ENCODE assay signal across 9 mouse cellular contexts in genomic region chr7:100965079-100965478, GRCm38 (mm10). TPM values are rescaled to one million over a fixed set of nuclear protein-coding genes. Genes with fewer than 3 reads are reported as not detected.
DNase-seq lines count a peak whose midpoint lies in the region; ATAC-seq and TF ChIP-seq lines count a peak whose summit lies in the region.
"Had no signal": no experiment of that assay in that cellular context is flagged by ENCODE, and none has a peak within 500 bp of the region (broad histone marks: within the 10 kb centered on the region; RNA-seq: fewer than 3 reads in every experiment).

No protein-coding gene starts in this region.

- H3K27ac ChIP-seq in forebrain, embryonic 10.5 days = no peak overlapping the region
- no peak overlapping the region for H3K27ac ChIP-seq in forebrain, embryonic 13.5 days
- H3K27ac ChIP-seq in spleen, adult 2 months (ENCODE audit: insufficient read depth, low read length) = no peak overlapping the region
- H3K27ac ChIP-seq in embryonic facial prominence, embryonic 14.5 days (replicated peaks; ENCODE audit: low read depth, low read length) = no peak overlapping the region

- H3K4me2 ChIP-seq in forebrain, embryonic 13.5 days = no peak overlapping the region
- H3K4me2 ChIP-seq in embryonic facial prominence, embryonic 14.5 days (ENCODE audit: low read depth, low read length) = no peak overlapping the region
- H3K4me2 ChIP-seq: limb, embryonic 12.5 days had no signal

- no peak overlapping the region for H3K9ac ChIP-seq in forebrain, embryonic 13.5 days
- no peak overlapping the region for H3K9ac ChIP-seq in embryonic facial prominence, embryonic 14.5 days (ENCODE audit: low read depth, low read length)
- H3K9ac ChIP-seq: limb, embryonic 12.5 days had no signal

- no peaks in the 10 kb centered on the region for H3K9me3 ChIP-seq in forebrain, embryonic 10.5 days
- no peaks in the 10 kb centered on the region for H3K9me3 ChIP-seq in forebrain, embryonic 13.5 days (replicated peaks)
- no peaks in the 10 kb centered on the region for H3K9me3 ChIP-seq in embryonic facial prominence, embryonic 14.5 days (ENCODE audit: control insufficient read depth, low read length)
- H3K9me3 ChIP-seq: limb, embryonic 12.5 days had no signal

- no peak for TF ChIP-seq POLR2A in spleen, adult 2 months (IDR thresholded peaks at IDR 0.05; ENCODE audit: low read depth, low read length)

- ATAC-seq in forebrain, embryonic 13.5 days = no peak
- no peak for ATAC-seq in embryonic facial prominence, embryonic 14.5 days (ENCODE audit: low read depth)

- TF ChIP-seq CTCF in spleen, adult 2 months (IDR thresholded peaks at IDR 0.05; ENCODE audit: extremely low read depth, insufficient read depth, insufficient read length, insufficient replicate concordance) = peak; percentile 70; the same call in 1 of the 2 replicates

- H3K27me3 ChIP-seq in forebrain, embryonic 10.5 days (ENCODE audit: poor library complexity, severe bottlenecking) = peaks cover 9% of the 10 kb centered on the region; the same call in 1 of the 2 replicates
- H3K27me3 ChIP-seq in forebrain, embryonic 13.5 days = no peaks in the 10 kb centered on the region
- H3K27me3 ChIP-seq in spleen, adult 2 months (ENCODE audit: control insufficient read depth, insufficient read depth, low read length) = no peaks in the 10 kb centered on the region
- no peaks in the 10 kb centered on the region for H3K27me3 ChIP-seq in embryonic facial prominence, embryonic 14.5 days (replicated peaks; ENCODE audit: control insufficient read depth, insufficient read depth, low read length)

- H3K36me3 ChIP-seq in forebrain, embryonic 10.5 days (replicated peaks) = no peaks in the 10 kb centered on the region
- no peaks in the 10 kb centered on the region for H3K36me3 ChIP-seq in forebrain, embryonic 13.5 days (ENCODE audit: poor library complexity, severe bottlenecking)
- H3K36me3 ChIP-seq in spleen, adult 2 months (ENCODE audit: control insufficient read depth, insufficient read depth, low read length) = no peaks in the 10 kb centered on the region
- no peaks in the 10 kb centered on the region for H3K36me3 ChIP-seq in embryonic facial prominence, embryonic 14.5 days (ENCODE audit: control insufficient read depth, insufficient read depth, low read length)
- H3K36me3 ChIP-seq: limb, embryonic 12.5 days had no signal

- H3K4me1 ChIP-seq in forebrain, embryonic 10.5 days = peaks cover 22% of the 10 kb centered on the region
- H3K4me1 ChIP-seq in forebrain, embryonic 13.5 days = no peaks in the 10 kb centered on the region
- no peaks in the 10 kb centered on the region; the same call in 1 of the 2 replicates for H3K4me1 ChIP-seq in spleen, adult 2 months (ENCODE audit: control insufficient read depth, insufficient read depth, insufficient read length)
- H3K4me1 ChIP-seq in embryonic facial prominence, embryonic 14.5 days (ENCODE audit: control insufficient read depth, insufficient read depth, low read length) = no peaks in the 10 kb centered on the region

- WGBS in forebrain, embryonic 10.5 days = 21% methylated on average over 4 of the region's 4 CpGs
- 21% methylated on average over 4 of the region's 4 CpGs for WGBS in forebrain, embryonic 13.5 days
- WGBS in spleen, adult 2 months = 48% methylated on average over 4 of the region's 4 CpGs
- 22% methylated on average over 4 of the region's 4 CpGs for WGBS in embryonic facial prominence, embryonic 14.5 days

- H3K4me3 ChIP-seq in forebrain, embryonic 10.5 days = no peak overlapping the region
- H3K4me3 ChIP-seq in forebrain, embryonic 13.5 days = no peak overlapping the region
- no peak overlapping the region for H3K4me3 ChIP-seq in spleen, adult 2 months (ENCODE audit: extremely low read depth, insufficient read depth, insufficient read length)
- no peak overlapping the region for H3K4me3 ChIP-seq in embryonic facial prominence, embryonic 14.5 days (ENCODE audit: low read depth, low read length)
- H3K4me3 ChIP-seq: limb, embryonic 12.5 days had no signal

- peak; percentile 40 for DNase-seq in forebrain, embryonic 10.5 days (ENCODE audit: extremely low spot score, low spot score)
- no peak for DNase-seq in spleen, adult 2 months (ENCODE audit: low read depth in 1 of 2, low spot score in 2 of 2)
- DNase-seq in spleen, adult 12 weeks (ENCODE audit: low spot score) = no peak
- peak; percentile 40 for DNase-seq in embryonic facial prominence, embryonic 14.5 days (ENCODE audit: low spot score)
- peak; percentile 45 for DNase-seq in lung, postnatal 14 days
- no peak for DNase-seq in adipocyte (ENCODE audit: low spot score)
- DNase-seq in layer of hippocampus, adult 8-10 months (ENCODE audit: low spot score in 2 of 2) = no peak

RNA-seq across cellular contexts. Expression of gene P2ry6, which starts 9.4 kb away (rescaled TPM):
- 1.5 and 2.0 TPM in 2 replicates for polyA plus RNA-seq in forebrain, embryonic 10.5 days (2016; fragmentation: Nextera tagmentation; extraction: Ambion mirVana)
- 1.4 and 1.5 TPM in 2 replicates for polyA plus RNA-seq in forebrain, embryonic 13.5 days (2015; fragmentation: Nextera tagmentation; extraction: Ambion mirVana)
- polyA plus RNA-seq in spleen, adult 2 months (2012; rRNA removed) = 36.0 and 46.0 TPM in 2 replicates
- 6.9 and 7.3 TPM in 2 replicates for polyA plus RNA-seq in embryonic facial prominence, embryonic 14.5 days (2014; fragmentation: Nextera tagmentation; extraction: Ambion mirVana)
- total RNA-seq in layer of hippocampus, adult 8-10 months (2022) = 1 to 10 TPM; 3.1 to 8.7 (median 6.5) TPM

RNA-seq across cellular contexts. Expression of gene Arhgef17, which starts 33.2 kb away (rescaled TPM):
- 6.5 TPM in 2 replicates for polyA plus RNA-seq in forebrain, embryonic 10.5 days (2016; fragmentation: Nextera tagmentation; extraction: Ambion mirVana)
- 4.4 and 4.7 TPM in 2 replicates for polyA plus RNA-seq in forebrain, embryonic 13.5 days (2015; fragmentation: Nextera tagmentation; extraction: Ambion mirVana)
- polyA plus RNA-seq in spleen, adult 2 months (2012; rRNA removed) = 12.3 and 13.5 TPM in 2 replicates
- 16.3 and 16.8 TPM in 2 replicates for polyA plus RNA-seq in embryonic facial prominence, embryonic 14.5 days (2014; fragmentation: Nextera tagmentation; extraction: Ambion mirVana)
- total RNA-seq in layer of hippocampus, adult 8-10 months (2022) = 100 to 1,000 TPM; 149 to 173 (median 162) TPM

RNA-seq across cellular contexts. Expression of gene P2ry2, which starts 47.6 kb away (rescaled TPM):
- 0.27 and 0.36 TPM in 2 replicates for polyA plus RNA-seq in forebrain, embryonic 10.5 days (2016; fragmentation: Nextera tagmentation; extraction: Ambion mirVana)
- 0.24 TPM in 1 of 2 replicates, not detected in the other for polyA plus RNA-seq in forebrain, embryonic 13.5 days (2015; fragmentation: Nextera tagmentation; extraction: Ambion mirVana)
- 7.7 and 8.9 TPM in 2 replicates for polyA plus RNA-seq in spleen, adult 2 months (2012; rRNA removed)
- 2.0 and 2.3 TPM in 2 replicates for polyA plus RNA-seq in embryonic facial prominence, embryonic 14.5 days (2014; fragmentation: Nextera tagmentation; extraction: Ambion mirVana)
- 1 to 10 TPM in 2 of 4 experiments, under 1 TPM in 2; 0.60 to 4.5 (median 1.9) TPM for total RNA-seq in layer of hippocampus, adult 8-10 months (2022)

Comparison
In these comparisons a context has a peak if more than half of its experiments do, and no peak if none do; other contexts are left out.
1. DNase-seq: peak in forebrain, embryonic 10.5 days (single experiment), embryonic facial prominence, embryonic 14.5 days (single experiment) and lung, postnatal 14 days (single experiment); none in spleen, adult 2 months (0 of 2), spleen, adult 12 weeks (single experiment), adipocyte (single experiment) and layer of hippocampus, adult 8-10 months (0 of 2).